Mouse (Mus musculus) intestine, postnatal 0 days (tissue): ENCODE measurements around the gene Adgrl3. TPM values are rescaled to one million over a fixed set of nuclear protein-coding genes. Genes with fewer than 3 reads are reported as not detected.
"Not testable (repeated sequence)": the region's sequence is repeated elsewhere in the genome, so short reads cannot be mapped to it uniquely, and the experiment has no call there.

Experiments used
- ATAC-seq: fragments of 200-750 bp; cut with Nextera tagmentation; 2 replicates; pipeline ENCODE4 v1.8.0; 2017; ENCODE audit warnings: mild to moderate bottlenecking, moderate TSS enrichment, moderate library complexity
- H3K27ac ChIP-seq: fragments of 300-500 bp; sonication (generic); 2 replicates; pipeline ENCODE4 v1.5.1; 2014; ENCODE audit warnings: mild to moderate bottlenecking, low read depth, low read length, moderate library complexity
- H3K27me3 ChIP-seq: fragments of 300-500 bp; sonication (generic); replicated peaks from 2 replicates; pipeline ENCODE4 v1.6.1; 2014; ENCODE audit warnings: low read length, mixed read lengths; ENCODE audit not compliant: control insufficient read depth, insufficient read depth
- H3K36me3 ChIP-seq: fragments of 300-500 bp; sonication (generic); 2 replicates; pipeline ENCODE4 v1.6.1; 2014; ENCODE audit warnings: mild to moderate bottlenecking, moderate library complexity; ENCODE audit not compliant: control insufficient read depth, insufficient read depth
- H3K4me1 ChIP-seq: fragments of 300-500 bp; sonication (generic); replicated peaks from 2 replicates; pipeline ENCODE4 v1.6.1; 2014; ENCODE audit warnings: antibody characterized with exemption, low read length, mixed read lengths; ENCODE audit not compliant: control insufficient read depth, insufficient read depth
- H3K4me2 ChIP-seq: fragments of 300-500 bp; sonication (generic); replicated peaks from 2 replicates; pipeline ENCODE4 v1.6.1; 2014; ENCODE audit warnings: low read depth, mild to moderate bottlenecking, moderate library complexity
- H3K4me3 ChIP-seq: fragments of 300-500 bp; sonication (generic); 2 replicates; pipeline ENCODE4 v1.5.1; 2014; ENCODE audit warnings: low read depth, low read length
- H3K9ac ChIP-seq: fragments of 300-500 bp; sonication (generic); 2 replicates; pipeline ENCODE4 v1.6.1; 2014; ENCODE audit warnings: mild to moderate bottlenecking, low read depth, low read length
- H3K9me3 ChIP-seq: fragments of 300-500 bp; sonication (generic); 2 replicates; pipeline ENCODE4 v1.6.1; 2016; ENCODE audit warnings: mixed run types; ENCODE audit not compliant: control insufficient read depth
- CTCF ChIP-seq: sonication (generic); IDR thresholded peaks from 2 replicates; pipeline ENCODE4 v1.5.1; 2016; ENCODE audit warnings: low read depth, mild to moderate bottlenecking, control low read depth, antibody characterized with exemption, moderate library complexity
- WGBS: fragments of 180-500 bp; shearing (Covaris S2); extraction: QIAGEN DNeasy Blood & Tissue Kit; methylation state at CpG from one replicate; pipeline ENCODE4 v1.1.7; 2014; 5-methylcytosine and 5-hydroxymethylcytosine counted together
- polyA plus RNA-seq: library from polyadenylated mRNA; unstranded; fragments of >200 nt; fragmentation: Nextera tagmentation; extraction: Ambion mirVana; gene quantifications from 2 replicates; pipeline ENCODE4 v1.2.1, GENCODE M21; 2015

Gene Adgrl3
- polyA plus RNA-seq, 1 experiment from 2014 or later: 4.2 TPM

- Histone ChIP-seq H3K4me1 (no peaks in the 10 kb centered on the region), H3K9me3 (no peaks in the 10 kb centered on the region), H3K9ac (no peak overlapping the region), H3K36me3 (no peaks in the 10 kb centered on the region), H3K27ac (no peak overlapping the region), H3K4me2 (no peak overlapping the region), H3K4me3 (no peak overlapping the region), H3K27me3 (no peaks in the 10 kb centered on the region)
- no peak for TF ChIP-seq CTCF
- no peak for ATAC-seq
- 91% methylated on average over 12 of the region's 12 CpGs for WGBS
These were observed 504.6 kb downstream of the Adgrl3 start for GRCm38 (mm10) chr5:81524532-81524961.

DNA sequence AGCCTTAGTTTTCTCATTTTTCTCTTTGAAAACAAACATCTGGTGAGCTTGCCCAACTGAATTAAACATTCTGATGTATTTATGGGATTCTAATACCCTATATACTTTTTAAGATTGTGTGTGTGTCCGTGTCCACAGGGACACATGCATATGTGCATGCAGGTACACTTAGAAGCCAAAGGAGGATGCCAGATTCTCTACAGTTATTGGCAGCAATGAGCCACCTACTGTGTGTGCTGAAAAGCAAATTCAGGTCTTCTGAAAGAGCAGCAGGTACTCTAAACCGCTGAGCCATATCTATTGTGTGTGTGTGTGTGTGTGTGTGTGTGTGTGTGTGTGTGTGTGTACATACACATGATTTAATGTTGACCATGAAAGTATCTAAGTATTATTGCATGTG lies 505.4 kb downstream of the Adgrl3 start:
- no peak overlapping the region for H3K9ac ChIP-seq
- no peaks in the 10 kb centered on the region for H3K36me3 ChIP-seq
- H3K27me3 ChIP-seq: no peaks in the 10 kb centered on the region
- no peaks in the 10 kb centered on the region for H3K9me3 ChIP-seq
- H3K4me1 ChIP-seq: no peaks in the 10 kb centered on the region
- no peak for ATAC-seq
- WGBS: 84% methylated on average over 2 of the region's 2 CpGs
- no peak overlapping the region for H3K27ac ChIP-seq
- H3K4me2 ChIP-seq: no peak overlapping the region
- no peak overlapping the region for H3K4me3 ChIP-seq
- TF ChIP-seq CTCF: no peak

- no peak for TF ChIP-seq CTCF
- Histone ChIP-seq H3K27ac (no peak overlapping the region), H3K9me3 (no peaks in the 10 kb centered on the region), H3K4me2 (no peak overlapping the region), H3K27me3 (no peaks in the 10 kb centered on the region), H3K36me3 (no peaks in the 10 kb centered on the region), H3K4me3 (no peak overlapping the region), H3K9ac (no peak overlapping the region), H3K4me1 (no peaks in the 10 kb centered on the region)
- WGBS: 88% methylated on average over 4 of the region's 4 CpGs
- no peak for ATAC-seq
These were observed 511.7 kb downstream of the Adgrl3 start for GRCm38 (mm10) chr5:81531639-81532038.

DNA sequence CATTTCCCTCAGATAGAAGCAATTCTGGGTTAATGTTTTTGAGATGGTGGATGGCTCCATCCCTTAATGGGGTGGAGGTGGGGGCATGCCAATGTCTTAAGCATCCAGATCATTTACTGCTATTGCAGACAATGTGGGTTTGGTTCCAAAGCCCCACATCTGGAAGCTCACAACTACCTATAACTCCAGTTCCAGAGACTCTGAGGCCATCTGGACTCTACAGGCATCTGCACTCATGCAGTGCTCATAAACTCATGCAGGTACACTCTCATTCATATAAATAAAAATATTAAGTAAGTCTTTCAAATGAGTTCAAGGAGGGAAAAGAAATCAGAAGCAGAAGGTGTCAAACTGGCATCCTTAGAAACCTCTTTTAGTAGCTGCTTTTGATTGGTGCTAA lies 530.3 kb downstream of the Adgrl3 start:
- H3K9me3 ChIP-seq: no peaks in the 10 kb centered on the region
- H3K27ac ChIP-seq: no peak overlapping the region
- no peak overlapping the region for H3K9ac ChIP-seq
- H3K36me3 ChIP-seq: no peaks in the 10 kb centered on the region
- no peaks in the 10 kb centered on the region for H3K27me3 ChIP-seq
- no peak for TF ChIP-seq CTCF
- H3K4me1 ChIP-seq: no peaks in the 10 kb centered on the region
- no peak for ATAC-seq
- no peak overlapping the region for H3K4me2 ChIP-seq
- H3K4me3 ChIP-seq: no peak overlapping the region

GRCm38 (mm10) chr5:81555149-81555548 lies 535.2 kb downstream of the Adgrl3 start:
- 74% methylated on average over 2 of the region's 2 CpGs for WGBS
- H3K4me3 ChIP-seq, H3K4me1 ChIP-seq, H3K4me2 ChIP-seq, H3K9ac ChIP-seq, H3K27me3 ChIP-seq, H3K9me3 ChIP-seq, H3K36me3 ChIP-seq, H3K27ac ChIP-seq, ATAC-seq: not testable (repeated sequence)

DNA sequence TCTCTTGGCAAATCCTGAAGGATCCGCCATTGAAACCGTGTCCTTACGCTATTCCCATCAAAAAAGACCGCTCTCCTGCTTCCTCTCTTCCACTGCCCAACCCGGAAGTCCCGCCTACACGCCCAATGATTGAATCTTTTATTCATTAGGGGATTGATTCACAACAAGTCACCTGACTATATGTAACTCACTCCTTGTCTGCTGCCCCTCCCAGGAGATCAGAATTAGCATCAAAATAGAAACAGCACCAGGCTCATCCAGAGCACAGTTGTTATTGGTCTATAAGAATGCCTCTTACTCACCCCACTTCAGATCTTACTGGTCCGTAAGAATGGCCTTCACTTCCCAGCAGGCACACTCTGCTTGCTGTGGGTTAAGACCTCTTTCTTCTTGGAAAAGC lies 536.1 kb downstream of the Adgrl3 start:
- no peak for ATAC-seq
- Histone ChIP-seq H3K27ac (no peak overlapping the region), H3K4me2 (no peak overlapping the region), H3K36me3 (no peaks in the 10 kb centered on the region), H3K4me3 (no peak overlapping the region), H3K9ac (no peak overlapping the region), H3K9me3 (no peaks in the 10 kb centered on the region), H3K27me3 (no peaks in the 10 kb centered on the region), H3K4me1 (no peaks in the 10 kb centered on the region)
- 90% methylated on average over 8 of the region's 8 CpGs for WGBS
- TF ChIP-seq CTCF: no peak

- Histone ChIP-seq H3K4me3 (no peak overlapping the region), H3K4me2 (no peak overlapping the region), H3K27me3 (no peaks in the 10 kb centered on the region), H3K9ac (no peak overlapping the region), H3K36me3 (no peaks in the 10 kb centered on the region), H3K4me1 (no peaks in the 10 kb centered on the region), H3K27ac (no peak overlapping the region), H3K9me3 (no peaks in the 10 kb centered on the region)
- ATAC-seq: no peak
- TF ChIP-seq CTCF: no peak
- WGBS: 56% methylated on average over 6 of the region's 6 CpGs
These were observed 539.0 kb downstream of the Adgrl3 start for GRCm38 (mm10) chr5:81558965-81559364.
